Mouse (Mus musculus): ENCODE measurements around the gene Mill2. TPM values are rescaled to one million over a fixed set of nuclear protein-coding genes. Genes with fewer than 3 reads are reported as not detected.
"Not testable (repeated sequence)": the region's sequence is repeated elsewhere in the genome, so short reads cannot be mapped to it uniquely, and the experiment has no call there.

Gene Mill2
- not detected in 2 replicates for polyA plus RNA-seq (2012; ENCODE audit: insufficient read depth, insufficient read length, low replicate concordance, missing spikeins)

- 3% methylated on average over 3 of the region's 3 CpGs for WGBS
- peaks cover 5% of the 10 kb centered on the region; the same call in 1 of the 2 replicates for H3K4me1 ChIP-seq (ENCODE audit: control insufficient read depth, insufficient read depth, low read length)
- H3K4me3 ChIP-seq (ENCODE audit: insufficient read depth, low read depth, low read length) = peak within 1 kb of the TSS; percentile 47
- no peak for TF ChIP-seq POLR2A (IDR thresholded peaks at IDR 0.05; ENCODE audit: insufficient read depth, low read depth, low read length)
- no peak for TF ChIP-seq CTCF (IDR thresholded peaks at IDR 0.05; ENCODE audit: insufficient read depth, low read depth, low read length)
- peak within 1 kb of the TSS; percentile 48 for H3K27ac ChIP-seq (ENCODE audit: insufficient read depth, low read depth, low read length)
Measured at GRCm38 (mm10) chr7:18839865-18840264, at the start of gene Mill2. Gene Mill2 (plus strand): TSS chr7:18839966.

DNA sequence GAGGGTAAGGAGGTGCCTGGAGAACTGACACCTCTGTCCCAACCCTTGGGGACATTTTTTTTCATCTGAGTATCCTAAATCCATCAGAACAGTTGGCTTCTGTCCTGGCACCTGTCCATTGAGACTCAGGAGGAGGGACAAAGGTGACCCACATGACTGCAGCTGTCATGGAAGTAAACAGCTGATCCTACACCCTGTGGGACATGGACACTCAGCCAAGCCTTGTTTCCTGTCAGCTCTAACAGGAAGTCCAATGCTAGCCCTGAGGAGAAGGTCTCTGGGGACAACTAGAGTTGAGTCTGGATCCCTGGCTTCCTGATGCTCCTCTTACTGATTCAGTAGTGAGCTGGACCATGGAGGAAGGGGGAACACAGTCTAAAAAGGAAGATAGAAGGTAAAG, 49.1 kb upstream of the Mill2 start:
- H3K4me1 ChIP-seq (ENCODE audit: control insufficient read depth, insufficient read depth, low read length); H3K27ac ChIP-seq (ENCODE audit: insufficient read depth, low read depth, low read length); H3K4me3 ChIP-seq (ENCODE audit: insufficient read depth, low read depth, low read length): not testable (repeated sequence)

DNA sequence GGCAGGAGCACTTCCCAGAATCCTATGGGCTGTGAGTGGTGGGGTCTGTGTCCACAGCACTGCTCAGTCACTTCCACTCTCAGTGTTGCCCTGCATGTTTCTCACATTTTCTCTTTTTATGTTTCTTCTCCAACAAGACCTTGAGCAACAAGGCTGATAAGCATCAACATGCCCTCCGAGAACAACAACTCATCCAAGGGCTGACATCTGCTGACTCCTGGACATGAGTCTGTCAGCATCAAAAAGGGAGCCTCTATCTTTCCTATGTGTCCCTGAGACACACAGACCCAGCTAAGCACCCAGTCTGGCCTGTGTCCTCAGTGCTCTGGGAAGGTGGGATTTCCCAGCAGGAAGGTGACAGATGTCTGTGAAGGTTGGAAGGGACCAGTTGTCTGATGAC, 41.3 kb upstream of the Mill2 start, which contains the start of gene Psg19:
TSS of gene Psg19 (minus strand) at position 101 of the 400 bp plus-strand sequence.
- Histone ChIP-seq H3K4me1 (ENCODE audit: control insufficient read depth, insufficient read depth, low read length) (no peaks in the 10 kb centered on the region), H3K27ac (ENCODE audit: insufficient read depth, low read depth, low read length) (no peak within 1 kb of the TSS), H3K4me3 (ENCODE audit: insufficient read depth, low read depth, low read length) (no peak within 1 kb of the TSS)
- TF ChIP-seq POLR2A (IDR thresholded peaks at IDR 0.05; ENCODE audit: insufficient read depth, low read depth, low read length) = no peak
- no peak for TF ChIP-seq CTCF (IDR thresholded peaks at IDR 0.05; ENCODE audit: insufficient read depth, low read depth, low read length)
- 85% methylated on average over 1 of the region's 1 CpGs for WGBS

GRCm38 (mm10) chr7:18799129-18799528, 40.6 kb upstream of the Mill2 start:
- WGBS = 49% methylated on average over 3 of the region's 3 CpGs
- no peak overlapping the region for H3K4me3 ChIP-seq (ENCODE audit: insufficient read depth, low read depth, low read length)
- H3K4me1 ChIP-seq (ENCODE audit: control insufficient read depth, insufficient read depth, low read length) = no peaks in the 10 kb centered on the region
- no peak overlapping the region for H3K27ac ChIP-seq (ENCODE audit: insufficient read depth, low read depth, low read length)
- TF ChIP-seq CTCF (IDR thresholded peaks at IDR 0.05; ENCODE audit: insufficient read depth, low read depth, low read length) (no peak), POLR2A (IDR thresholded peaks at IDR 0.05; ENCODE audit: insufficient read depth, low read depth, low read length) (no peak)

DNA sequence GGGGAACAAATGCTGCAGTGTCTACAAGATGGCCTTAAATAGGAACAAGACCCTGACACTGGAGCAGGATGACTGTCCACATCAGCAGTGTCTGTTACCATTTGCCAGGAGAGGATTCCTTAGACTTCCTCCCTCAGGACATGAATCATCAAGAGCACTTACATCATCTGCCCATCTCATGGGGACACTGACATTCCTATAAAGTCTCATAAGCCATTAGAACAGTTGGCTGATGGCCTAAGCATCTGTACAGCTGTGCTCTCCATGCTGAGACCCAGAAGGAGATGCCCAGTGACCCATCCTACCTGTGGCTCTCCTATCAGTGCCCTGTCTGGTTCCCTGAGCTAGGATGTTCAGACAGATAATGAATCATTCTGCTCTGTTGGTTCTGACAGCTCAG, 36.2 kb upstream of the Mill2 start:
- Histone ChIP-seq H3K27ac (ENCODE audit: insufficient read depth, low read depth, low read length) (no peak overlapping the region), H3K4me1 (ENCODE audit: control insufficient read depth, insufficient read depth, low read length) (no peaks in the 10 kb centered on the region), H3K4me3 (ENCODE audit: insufficient read depth, low read depth, low read length) (no peak overlapping the region)
- no peak for TF ChIP-seq POLR2A (IDR thresholded peaks at IDR 0.05; ENCODE audit: insufficient read depth, low read depth, low read length)
- TF ChIP-seq CTCF (IDR thresholded peaks at IDR 0.05; ENCODE audit: insufficient read depth, low read depth, low read length) = no peak

- H3K4me1 ChIP-seq (ENCODE audit: control insufficient read depth, insufficient read depth, low read length) = no peaks in the 10 kb centered on the region
- WGBS = 80% methylated on average over 9 of the region's 9 CpGs
- no peak overlapping the region for H3K27ac ChIP-seq (ENCODE audit: insufficient read depth, low read depth, low read length)
- TF ChIP-seq POLR2A (IDR thresholded peaks at IDR 0.05; ENCODE audit: insufficient read depth, low read depth, low read length) = no peak
- TF ChIP-seq CTCF (IDR thresholded peaks at IDR 0.05; ENCODE audit: insufficient read depth, low read depth, low read length) = no peak
- no peak overlapping the region for H3K4me3 ChIP-seq (ENCODE audit: insufficient read depth, low read depth, low read length)
Measured at GRCm38 (mm10) chr7:18818301-18818700, 21.5 kb upstream of the Mill2 start.

GRCm38 (mm10) chr7:18821507-18821906, 18.3 kb upstream of the Mill2 start, which contains the start of gene Psg17:
Gene Psg17 (minus strand): TSS chr7:18821607.
- Histone ChIP-seq H3K27ac (ENCODE audit: insufficient read depth, low read depth, low read length) (no peak within 1 kb of the TSS), H3K4me3 (ENCODE audit: insufficient read depth, low read depth, low read length) (no peak within 1 kb of the TSS), H3K4me1 (ENCODE audit: control insufficient read depth, insufficient read depth, low read length) (no peaks in the 10 kb centered on the region)
- TF ChIP-seq CTCF (IDR thresholded peaks at IDR 0.05; ENCODE audit: insufficient read depth, low read depth, low read length) (no peak), POLR2A (IDR thresholded peaks at IDR 0.05; ENCODE audit: insufficient read depth, low read depth, low read length) (no peak)
- 75% methylated on average over 3 of the region's 3 CpGs for WGBS

DNA sequence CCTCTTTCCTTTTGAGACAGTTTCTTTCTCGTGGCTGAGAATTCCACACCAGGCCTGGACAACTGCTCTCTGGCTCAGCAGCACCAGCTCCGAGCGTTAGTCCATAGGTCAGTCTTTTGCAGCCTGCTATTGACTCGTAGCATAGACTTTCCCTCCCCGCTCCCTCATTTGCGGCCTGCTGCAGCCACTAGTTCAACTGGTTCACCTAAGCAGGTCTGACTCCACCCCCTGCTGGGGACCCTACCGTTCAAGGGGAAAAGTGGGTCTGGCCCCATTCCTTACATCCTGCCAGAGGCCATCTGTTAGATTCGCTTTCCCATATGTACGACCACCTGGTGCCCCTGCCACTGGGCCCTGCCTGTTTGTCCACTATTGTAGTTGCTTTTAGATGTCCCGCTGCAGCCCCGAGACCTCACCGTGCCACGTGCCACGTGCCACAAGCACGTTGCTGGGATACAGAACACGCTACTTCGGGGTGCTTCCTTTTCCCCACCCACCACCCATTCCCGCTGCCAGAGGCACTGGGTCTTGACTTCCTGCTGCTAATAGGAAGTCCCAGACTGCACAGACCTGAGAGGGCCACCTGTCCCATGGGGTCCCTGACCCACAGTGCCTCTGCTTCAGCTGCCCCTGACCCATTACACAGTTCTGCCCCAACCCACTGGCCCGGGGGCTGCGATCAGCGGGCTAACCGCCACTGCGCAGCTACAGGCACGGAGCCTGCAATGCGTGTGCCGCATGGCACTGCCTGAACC, 11.8 kb upstream of the Mill2 start:
- WGBS = 70% methylated on average over 26 of the region's 26 CpGs

DNA sequence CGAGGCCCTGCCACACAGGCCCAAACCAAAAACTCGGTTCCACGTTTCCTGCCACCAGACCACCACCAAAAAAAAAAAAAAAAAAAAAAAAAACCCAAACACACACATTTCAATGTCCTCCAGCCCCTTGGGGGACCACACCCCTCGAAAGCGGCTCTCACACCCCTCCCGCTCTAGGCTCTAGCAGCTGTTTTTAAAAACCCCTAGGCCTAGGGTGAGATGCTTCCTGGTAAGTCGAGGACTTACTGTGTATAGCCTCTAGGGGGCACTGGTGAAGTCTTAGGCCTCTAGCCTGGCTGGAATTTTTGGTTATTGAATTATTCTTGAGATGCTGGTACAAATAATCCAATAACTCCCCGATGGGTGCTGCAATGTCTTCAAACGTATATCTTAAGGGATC, 11.2 kb upstream of the Mill2 start:
- 74% methylated on average over 9 of the region's 9 CpGs for WGBS
- TF ChIP-seq POLR2A (IDR thresholded peaks at IDR 0.05; ENCODE audit: insufficient read depth, low read depth, low read length) (no peak), CTCF (IDR thresholded peaks at IDR 0.05; ENCODE audit: insufficient read depth, low read depth, low read length) (no peak)
- no peaks in the 10 kb centered on the region for H3K4me1 ChIP-seq (ENCODE audit: control insufficient read depth, insufficient read depth, low read length)
- no peak overlapping the region for H3K4me3 ChIP-seq (ENCODE audit: insufficient read depth, low read depth, low read length)
- no peak overlapping the region for H3K27ac ChIP-seq (ENCODE audit: insufficient read depth, low read depth, low read length)

More for the DNA sequence above, 11.8 kb upstream of the Mill2 start:
- no peak overlapping the region for H3K4me3 ChIP-seq (ENCODE audit: insufficient read depth, low read depth, low read length)
- no peak overlapping the region for H3K27ac ChIP-seq (ENCODE audit: insufficient read depth, low read depth, low read length)
- no peaks in the 10 kb centered on the region for H3K4me1 ChIP-seq (ENCODE audit: control insufficient read depth, insufficient read depth, low read length)
- TF ChIP-seq CTCF (IDR thresholded peaks at IDR 0.05; ENCODE audit: insufficient read depth, low read depth, low read length) (no peak), POLR2A (IDR thresholded peaks at IDR 0.05; ENCODE audit: insufficient read depth, low read depth, low read length) (no peak)

Measured in olfactory bulb, adult 2 months (tissue).